Mouse (Mus musculus): ENCODE data around the gene Sell.

The Sell gene

DNA sequence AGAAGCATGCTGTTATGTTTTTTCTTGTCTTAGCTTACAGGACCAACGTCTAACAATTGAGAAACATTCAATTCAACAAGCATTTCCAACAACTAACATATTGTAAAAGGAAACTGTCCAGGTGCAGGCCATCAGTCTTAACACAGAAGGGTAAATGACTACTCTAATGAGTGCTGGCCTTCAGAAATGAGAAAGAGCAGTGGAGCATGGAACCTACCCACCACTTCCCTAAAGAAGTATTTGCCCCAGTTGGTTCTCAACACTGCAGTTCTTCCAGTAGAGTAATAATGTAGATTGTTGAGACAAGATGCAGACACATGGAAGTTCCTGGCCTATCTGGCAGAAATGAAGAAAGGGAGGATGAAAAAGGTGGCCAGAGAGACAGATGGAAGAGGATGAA lies 14.7 kb downstream of the Sell start:
- DNase-seq: no peak

GRCm38 (mm10) chr1:164077031-164077430 lies 15.2 kb downstream of the Sell start:
- no peak for DNase-seq

DNA sequence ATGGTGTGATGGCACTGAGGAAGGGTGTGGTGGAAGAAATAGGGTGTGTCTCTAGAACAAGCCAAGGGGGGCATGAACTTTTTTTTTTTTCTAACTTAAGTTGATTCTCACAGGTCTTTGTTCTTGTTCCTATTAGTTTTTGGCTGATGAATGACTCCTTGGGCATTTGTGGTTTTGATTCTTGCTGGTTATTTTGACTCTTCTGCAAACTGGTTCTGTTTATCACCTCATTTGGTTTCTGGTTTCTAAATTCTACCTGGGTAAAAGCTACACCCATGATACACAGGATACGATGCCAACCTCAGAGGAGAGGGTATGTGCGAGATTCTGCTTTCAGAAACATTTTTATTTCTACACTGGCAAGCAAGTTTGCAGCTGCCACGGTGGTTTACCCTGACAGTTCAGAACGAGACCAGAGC lies 16.6 kb downstream of the Sell start:
- DNase-seq: no peak

DNA sequence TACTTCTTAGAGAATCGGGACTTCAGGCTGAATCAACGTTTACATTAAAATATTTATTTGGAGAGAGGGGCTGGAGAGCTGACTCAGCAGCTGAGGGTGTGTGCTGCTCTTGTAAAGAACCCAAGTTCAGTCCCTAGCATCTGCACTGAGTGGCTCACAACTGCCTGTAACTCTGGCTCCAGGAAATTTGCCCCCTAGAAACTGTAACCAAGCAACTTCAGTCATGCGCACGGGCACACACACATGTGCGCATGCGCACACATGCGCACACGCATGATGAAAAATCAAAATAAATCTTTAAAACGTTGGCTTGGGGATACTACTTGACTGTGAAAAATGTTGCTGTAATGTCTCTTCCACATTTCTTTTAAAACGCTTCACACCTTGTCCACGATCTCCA lies 17.3 kb downstream of the Sell start:
- DNase-seq: no peak

DNA sequence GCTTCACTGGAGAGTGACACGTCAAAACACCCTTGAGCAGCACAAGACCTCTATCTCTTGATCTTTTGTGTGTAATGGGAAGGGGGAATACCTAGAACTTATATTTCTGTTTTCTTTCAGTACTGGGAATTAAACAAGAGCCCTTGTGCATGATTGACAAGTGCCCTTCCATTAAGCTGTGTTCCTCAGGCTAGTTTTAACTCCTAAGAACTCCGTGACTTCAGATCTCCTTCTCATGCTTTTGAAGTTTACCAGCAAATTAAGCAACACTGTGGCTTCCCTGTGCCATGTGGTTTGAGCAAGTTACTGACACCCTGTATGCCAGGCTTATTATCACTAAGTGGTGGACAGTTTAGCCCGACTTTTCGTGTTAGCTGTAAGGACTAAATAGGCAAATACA lies 21.3 kb downstream of the Sell start:
- DNase-seq: no peak

DNA sequence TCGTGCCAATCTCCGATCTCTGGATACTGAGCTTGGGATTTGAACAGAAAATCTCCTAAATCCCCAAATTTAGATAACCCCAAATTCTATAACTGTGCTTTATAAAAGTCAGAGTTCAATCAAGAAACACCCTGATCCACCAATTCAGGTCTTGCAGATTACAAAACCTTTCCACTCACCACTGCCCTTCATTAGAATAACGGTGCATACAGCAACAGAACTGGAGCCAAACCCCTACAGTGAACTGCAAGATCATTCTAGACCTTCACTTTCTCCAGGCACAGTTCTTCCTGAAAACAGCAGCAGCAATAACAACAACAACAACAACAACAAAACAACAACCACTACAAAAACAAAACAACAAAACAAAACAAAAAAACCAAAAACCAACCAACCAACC lies 25.0 kb downstream of the Sell start:
- DNase-seq: no peak

- DNase-seq: no peak
Observed at GRCm38 (mm10) chr1:164087872-164088271, 26.1 kb downstream of the Sell start.

DNA sequence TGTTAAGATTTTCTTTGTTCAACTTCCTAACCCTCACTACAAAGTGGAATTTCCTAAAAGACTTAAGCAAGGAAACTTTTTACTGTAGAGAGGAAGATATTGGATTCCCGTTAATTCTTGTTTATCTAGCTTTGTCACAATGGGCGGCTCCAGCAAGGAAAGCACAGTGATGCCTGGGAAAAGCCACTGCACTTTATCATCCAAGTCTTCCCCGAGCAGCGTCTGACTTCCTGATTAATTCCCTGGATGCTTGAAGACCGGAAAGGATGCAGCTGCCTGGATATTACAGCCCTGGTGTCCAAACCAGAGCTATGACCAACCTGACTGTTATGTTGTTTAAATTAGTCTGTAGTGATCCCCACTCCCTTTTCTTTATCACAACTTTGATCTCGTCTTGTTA lies 35.0 kb downstream of the Sell start:
- DNase-seq: no peak

- DNase-seq: no peak
Observed at GRCm38 (mm10) chr1:164097911-164098310, 36.1 kb downstream of the Sell start.

DNA sequence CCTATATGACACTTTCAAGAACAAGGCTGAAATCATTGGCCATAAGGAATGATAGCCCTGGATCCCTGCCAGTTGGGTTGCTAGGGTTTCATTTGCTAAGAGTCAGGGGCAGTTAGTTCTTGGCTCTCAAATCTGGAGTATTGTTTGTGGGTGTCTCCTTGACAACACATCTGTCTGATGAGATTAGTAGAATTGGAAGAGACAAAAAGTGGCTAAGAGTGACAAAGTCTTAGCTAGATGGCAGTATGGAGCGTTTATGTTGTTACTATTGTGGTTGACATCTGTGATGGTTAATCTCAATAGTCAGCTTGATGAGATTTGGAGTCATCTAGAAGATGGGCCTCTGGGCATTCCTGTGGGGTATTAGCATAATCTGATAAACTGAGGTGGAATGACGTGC lies 36.6 kb downstream of the Sell start:
- DNase-seq: no peak

GRCm38 (mm10) chr1:164109763-164110162 lies 48.0 kb downstream of the Sell start:
- DNase-seq: no peak

GRCm38 (mm10) chr1:164110591-164111329 lies 49.0 kb downstream of the Sell start:
- no peak for DNase-seq

GRCm38 (mm10) chr1:164114280-164114679 lies 52.5 kb downstream of the Sell start:
- no peak for DNase-seq

DNA sequence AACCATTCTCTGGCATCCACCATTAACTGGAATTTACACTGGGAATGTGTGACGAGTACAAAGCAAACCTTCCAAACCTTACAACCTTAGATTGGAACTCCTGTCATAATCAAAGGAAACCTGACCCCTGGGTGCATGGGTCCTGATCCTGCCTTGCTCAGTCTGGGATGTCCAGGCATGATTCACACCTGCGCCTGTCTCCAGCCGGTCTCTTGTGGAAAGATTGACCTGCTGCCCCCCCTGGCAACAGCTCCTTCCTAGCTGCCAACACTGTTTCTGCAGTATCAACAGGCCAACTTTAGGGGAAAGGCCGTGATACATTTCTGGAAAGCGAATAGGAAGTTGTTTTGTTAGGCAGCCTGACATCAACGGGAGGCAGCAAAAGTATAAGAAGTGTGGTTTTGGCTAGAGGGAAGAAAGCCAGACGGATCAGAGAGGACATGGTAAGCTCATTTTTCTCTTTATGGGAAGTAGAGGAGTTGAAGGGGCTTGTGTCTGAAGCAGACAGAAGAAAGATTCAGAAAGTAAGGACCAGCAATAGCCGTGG lies 53.2 kb downstream of the Sell start, which contains the start of gene Selp:
Gene Selp (plus strand): TSS at position 318 of the 547 bp plus-strand sequence.
- no peak for DNase-seq

DNA sequence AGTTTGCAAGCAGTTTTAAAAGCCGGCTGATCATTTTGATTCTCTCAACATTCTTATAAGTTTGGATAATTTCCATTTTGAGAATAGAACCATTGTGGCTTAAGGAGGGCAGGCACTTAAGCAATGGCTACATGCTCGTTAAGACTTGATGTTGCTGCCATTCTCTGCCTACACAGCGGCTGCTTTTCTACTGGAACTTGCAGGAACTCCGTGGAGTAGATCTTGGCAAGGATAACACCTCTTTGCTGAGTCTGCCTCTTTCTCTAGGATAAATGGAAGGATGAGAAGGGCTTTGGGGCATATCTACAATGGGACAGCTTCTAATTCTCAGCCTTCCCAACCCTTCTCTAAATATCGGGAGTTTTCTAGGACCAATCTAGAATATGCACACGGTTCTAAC lies 53.9 kb downstream of the Sell start:
- DNase-seq: no peak

GRCm38 (mm10) chr1:164117869-164118268 lies 56.1 kb downstream of the Sell start:
- no peak for DNase-seq

DNA sequence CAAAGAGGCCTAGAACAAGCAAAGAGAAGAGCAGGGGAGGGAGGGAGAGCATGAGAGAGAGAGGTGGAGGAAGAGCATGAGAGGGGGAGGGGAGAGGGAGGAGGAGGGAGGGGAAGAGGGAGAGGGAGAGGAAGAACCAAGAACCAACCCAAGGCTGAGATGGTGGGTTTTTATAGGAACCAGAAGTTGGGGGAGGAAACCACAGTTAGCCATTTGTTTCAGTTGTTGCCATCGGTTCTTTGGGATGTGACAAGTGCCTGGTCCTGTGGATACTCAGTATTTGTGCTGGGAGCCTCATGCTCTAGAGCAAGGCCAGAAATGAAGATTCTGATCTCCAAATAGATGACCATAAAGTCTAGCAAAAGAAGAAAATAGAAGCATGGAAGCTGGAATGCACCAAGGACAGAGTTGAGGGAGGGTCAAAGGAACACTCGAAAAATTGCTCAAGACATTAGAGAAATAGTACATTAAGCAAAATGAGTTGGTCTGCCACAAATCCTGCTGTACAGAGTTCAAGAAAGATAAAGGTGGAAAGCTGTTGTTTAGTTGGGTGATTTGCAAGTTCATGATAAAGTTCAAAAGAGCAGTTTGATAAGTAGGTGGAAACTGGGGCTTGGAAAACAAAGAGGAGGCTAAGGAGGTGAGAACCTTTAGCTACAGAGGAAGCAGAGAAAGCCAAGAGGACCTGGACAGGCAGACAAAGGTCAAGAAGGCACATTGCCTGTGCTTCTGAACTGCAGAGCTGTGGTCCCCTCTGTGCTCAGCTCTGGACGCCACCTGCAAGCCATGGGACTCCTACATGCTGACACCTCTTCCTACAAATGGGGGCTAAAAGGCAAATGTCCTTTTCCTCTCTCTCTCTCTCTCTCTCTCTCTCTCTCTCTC lies 58.4 kb downstream of the Sell start:
- no peak for DNase-seq

DNA sequence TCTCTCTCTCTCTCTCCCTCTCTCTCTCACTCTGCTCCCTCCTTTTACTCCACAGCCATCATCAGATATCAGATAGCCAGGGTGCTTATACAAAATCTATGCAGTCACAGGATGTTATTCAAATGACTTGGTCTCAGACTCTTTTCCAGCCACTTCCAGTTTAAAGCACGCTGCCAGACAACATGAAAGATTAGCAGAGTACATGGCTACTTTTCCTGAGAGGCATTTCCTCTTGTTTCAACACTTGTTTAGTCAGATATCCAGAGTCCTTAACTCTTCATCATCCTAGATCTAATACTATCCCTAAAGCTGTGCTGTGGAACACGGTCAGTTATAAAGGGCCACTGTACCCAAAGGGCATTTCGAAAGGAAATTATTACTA lies 59.0 kb downstream of the Sell start:
- DNase-seq: no peak

DNA sequence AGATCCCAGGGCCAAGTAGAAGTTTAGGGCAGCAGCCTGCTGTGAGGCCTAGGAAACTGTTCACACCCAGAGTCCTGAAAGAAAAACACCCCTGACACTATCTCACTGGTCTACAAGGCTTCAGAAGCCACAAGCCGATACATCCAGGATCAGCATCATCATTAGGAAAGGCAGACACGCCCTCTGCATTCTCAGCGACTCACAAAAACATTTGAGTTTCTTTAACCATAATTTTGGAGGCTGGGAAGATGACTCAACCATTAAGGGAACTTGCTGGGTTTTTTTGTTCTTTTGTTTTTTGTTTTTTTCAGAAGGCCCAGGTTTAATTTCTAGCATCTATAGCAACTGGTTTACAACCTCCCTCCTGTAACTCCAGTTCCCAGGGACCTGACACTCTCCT lies 62.1 kb downstream of the Sell start:
- no peak for DNase-seq

- DNase-seq: no peak
Observed at GRCm38 (mm10) chr1:164130013-164130412, 68.2 kb downstream of the Sell start.

GRCm38 (mm10) chr1:164132609-164133008 lies 70.8 kb downstream of the Sell start:
- no peak for DNase-seq
